Mouse (Mus musculus) lung, postnatal 0 days (tissue): ENCODE results near the gene Erbb2.

Source experiments
- CTCF ChIP-seq: IDR thresholded peaks from 2 replicates; pipeline ENCODE4 v1.5.1; 2016; ENCODE audit warnings: antibody characterized with exemption, mild to moderate bottlenecking
- EP300 ChIP-seq: IDR thresholded peaks from 2 replicates; pipeline ENCODE4 v1.6.1; 2016; ENCODE audit warnings: antibody characterized with exemption, mild to moderate bottlenecking, control low read depth

GRCm38 (mm10) chr11:98479940-98480497 lies 67.7 kb downstream of the Erbb2 start:
- TF ChIP-seq CTCF: no peak
- TF ChIP-seq EP300: no peak
